Mouse (Mus musculus): ENCODE measurements around the gene Zdhhc21. TPM values are rescaled to one million over a fixed set of nuclear protein-coding genes. Genes with fewer than 3 reads are reported as not detected.
A peak's percentile ranks its signal among the peaks of the same experiment; 100 is the strongest.

The Zdhhc21 gene
- polyA plus RNA-seq, 1 experiment from 2014 or later: 22.2 TPM

GRCm38 (mm10) chr4:82872121-82872520, 12.4 kb upstream of the Zdhhc21 start:
- Histone ChIP-seq H3K27me3 (ENCODE audit: control insufficient read depth, insufficient read depth, low read length) (no peaks in the 10 kb centered on the region), H3K4me1 (ENCODE audit: control insufficient read depth, insufficient read depth, low read length) (peaks cover 3% of the 10 kb centered on the region; the same call in 1 of the 2 replicates), H3K4me3 (replicated peaks; ENCODE audit: low read depth, low read length) (no peak overlapping the region), H3K9ac (replicated peaks; ENCODE audit: low read length) (no peak overlapping the region), H3K4me2 (ENCODE audit: low read length) (no peak overlapping the region), H3K36me3 (ENCODE audit: control insufficient read depth, insufficient read depth, low read length) (no peaks in the 10 kb centered on the region), H3K9me3 (ENCODE audit: control insufficient read depth, low read length) (no peaks in the 10 kb centered on the region), H3K27ac (replicated peaks; ENCODE audit: low read depth, low read length) (no peak overlapping the region)
- DNase-seq (peak; percentile 14), ATAC-seq (ENCODE audit: low FRiP score, low TSS enrichment) (no peak)
- WGBS: 27% methylated on average over 6 of the region's 6 CpGs

DNA sequence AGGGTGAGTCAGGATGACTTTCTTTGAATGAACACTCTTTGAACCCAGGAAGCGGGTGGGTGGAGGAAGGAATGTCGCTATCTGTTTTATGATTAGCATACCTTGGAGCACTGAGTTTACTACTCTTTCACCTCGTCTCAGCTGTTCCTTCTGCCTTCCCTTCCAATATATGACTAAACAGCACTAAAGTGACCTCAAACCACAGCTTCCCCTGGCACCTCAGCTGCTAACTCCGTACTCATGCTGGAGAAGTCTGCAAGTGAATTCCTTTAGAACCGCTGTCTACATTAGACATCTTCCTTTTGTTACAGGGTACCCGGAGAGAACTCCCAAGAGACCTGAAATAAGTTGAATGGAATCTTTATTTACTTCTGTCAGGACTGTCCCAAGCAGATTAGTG, 11.2 kb upstream of the Zdhhc21 start:
- no peak for DNase-seq
- 85% methylated on average over 6 of the region's 6 CpGs for WGBS

DNA sequence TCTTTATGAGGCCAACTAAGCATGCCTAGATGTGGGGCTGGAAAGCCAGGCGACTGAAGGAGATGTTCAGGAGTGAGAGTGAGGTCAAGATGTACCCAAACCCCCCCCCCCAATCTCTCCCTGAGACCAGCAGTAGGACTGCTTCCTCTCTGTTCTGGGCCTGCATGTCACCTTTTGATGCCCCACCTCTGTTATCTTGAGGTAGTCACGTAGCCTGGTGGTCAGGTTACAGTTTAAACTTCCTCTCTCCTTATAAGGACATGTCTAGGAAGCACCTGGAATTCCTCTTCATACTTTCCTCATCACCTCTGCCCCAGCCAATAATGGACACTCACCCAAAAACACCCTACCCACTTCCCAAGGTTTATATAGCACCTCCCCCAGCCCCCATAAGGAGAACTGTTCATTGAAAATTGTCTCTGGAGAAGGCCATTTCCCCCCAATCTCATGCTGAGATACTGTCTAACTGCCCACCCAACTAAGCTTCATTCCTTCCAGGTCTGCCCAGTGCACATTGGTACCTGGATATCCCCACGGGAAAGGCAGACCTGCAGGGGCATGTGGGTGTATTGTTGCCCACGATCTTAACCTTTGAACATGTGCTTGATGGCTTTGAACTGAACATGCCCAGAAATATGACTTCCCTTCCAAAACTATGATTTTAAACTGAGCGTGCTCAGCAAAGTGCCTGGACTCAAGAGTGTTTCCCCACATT, 8.1 kb upstream of the Zdhhc21 start:
- no peak overlapping the region for H3K4me2 ChIP-seq (ENCODE audit: low read length)
- no peak for DNase-seq
- WGBS: 88% methylated on average over 5 of the region's 5 CpGs

More for the DNA sequence above, 11.2 kb upstream of the Zdhhc21 start:
- Histone ChIP-seq H3K36me3 (ENCODE audit: control insufficient read depth, insufficient read depth, low read length) (no peaks in the 10 kb centered on the region), H3K4me1 (ENCODE audit: control insufficient read depth, insufficient read depth, low read length) (peaks cover 3% of the 10 kb centered on the region; the same call in 1 of the 2 replicates), H3K4me3 (replicated peaks; ENCODE audit: low read depth, low read length) (no peak overlapping the region), H3K27ac (replicated peaks; ENCODE audit: low read depth, low read length) (no peak overlapping the region), H3K9me3 (ENCODE audit: control insufficient read depth, low read length) (no peaks in the 10 kb centered on the region), H3K9ac (replicated peaks; ENCODE audit: low read length) (no peak overlapping the region), H3K4me2 (ENCODE audit: low read length) (no peak overlapping the region), H3K27me3 (ENCODE audit: control insufficient read depth, insufficient read depth, low read length) (no peaks in the 10 kb centered on the region)
- ATAC-seq (ENCODE audit: low FRiP score, low TSS enrichment): no peak

DNA sequence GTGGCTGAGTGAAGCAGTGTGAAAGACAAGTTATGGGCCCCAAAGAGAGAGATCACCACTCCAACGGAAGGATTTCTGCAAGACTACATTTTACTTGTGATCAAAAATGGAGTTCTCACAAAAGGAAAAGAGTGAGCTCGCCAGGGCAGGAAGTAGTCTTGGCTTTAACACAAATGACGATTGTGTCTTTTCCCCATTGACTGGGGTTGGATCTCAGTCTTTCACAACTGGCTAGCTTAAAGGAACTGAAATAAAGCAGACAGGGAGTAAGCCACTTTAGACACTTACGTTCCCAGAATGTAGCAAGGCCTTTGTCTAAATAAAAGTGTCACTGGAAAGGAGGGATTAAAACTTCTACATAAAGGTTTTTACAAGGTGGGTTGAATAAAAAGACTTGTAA, 7.4 kb upstream of the Zdhhc21 start:
- H3K27ac ChIP-seq (replicated peaks; ENCODE audit: low read depth, low read length): no peak overlapping the region
- no peak overlapping the region for H3K9ac ChIP-seq (replicated peaks; ENCODE audit: low read length)
- no peaks in the 10 kb centered on the region for H3K27me3 ChIP-seq (ENCODE audit: control insufficient read depth, insufficient read depth, low read length)
- H3K4me2 ChIP-seq (ENCODE audit: low read length): no peak overlapping the region
- ATAC-seq (ENCODE audit: low FRiP score, low TSS enrichment): no peak
- no peaks in the 10 kb centered on the region for H3K4me1 ChIP-seq (ENCODE audit: control insufficient read depth, insufficient read depth, low read length)
- whole genome bisulfite sequencing: 42% methylated on average over 4 of the region's 4 CpGs
- no peaks in the 10 kb centered on the region for H3K9me3 ChIP-seq (ENCODE audit: control insufficient read depth, low read length)
- no peaks in the 10 kb centered on the region for H3K36me3 ChIP-seq (ENCODE audit: control insufficient read depth, insufficient read depth, low read length)
- DNase-seq: no peak
- H3K4me3 ChIP-seq (replicated peaks; ENCODE audit: low read depth, low read length): no peak overlapping the region

More for the DNA sequence above, 8.1 kb upstream of the Zdhhc21 start:
- Histone ChIP-seq H3K4me1 (ENCODE audit: control insufficient read depth, insufficient read depth, low read length) (peaks cover 3% of the 10 kb centered on the region; the same call in 1 of the 2 replicates), H3K27ac (replicated peaks; ENCODE audit: low read depth, low read length) (no peak overlapping the region), H3K4me3 (replicated peaks; ENCODE audit: low read depth, low read length) (no peak overlapping the region), H3K9ac (replicated peaks; ENCODE audit: low read length) (no peak overlapping the region), H3K36me3 (ENCODE audit: control insufficient read depth, insufficient read depth, low read length) (no peaks in the 10 kb centered on the region), H3K27me3 (ENCODE audit: control insufficient read depth, insufficient read depth, low read length) (no peaks in the 10 kb centered on the region), H3K9me3 (ENCODE audit: control insufficient read depth, low read length) (no peaks in the 10 kb centered on the region)
- no peak for ATAC-seq (ENCODE audit: low FRiP score, low TSS enrichment)

GRCm38 (mm10) chr4:82864974-82865699, 5.4 kb upstream of the Zdhhc21 start:
- no peak for DNase-seq
- H3K27me3 ChIP-seq (ENCODE audit: control insufficient read depth, insufficient read depth, low read length): no peaks in the 10 kb centered on the region
- H3K4me1 ChIP-seq (ENCODE audit: control insufficient read depth, insufficient read depth, low read length): no peaks in the 10 kb centered on the region
- WGBS: 84% methylated on average over 8 of the region's 8 CpGs
- no peaks in the 10 kb centered on the region for H3K9me3 ChIP-seq (ENCODE audit: control insufficient read depth, low read length)
- no peak overlapping the region for H3K4me2 ChIP-seq (ENCODE audit: low read length)
- H3K9ac ChIP-seq (replicated peaks; ENCODE audit: low read length): no peak overlapping the region
- ATAC-seq (ENCODE audit: low FRiP score, low TSS enrichment): no peak
- H3K4me3 ChIP-seq (replicated peaks; ENCODE audit: low read depth, low read length): no peak overlapping the region
- no peak overlapping the region for H3K27ac ChIP-seq (replicated peaks; ENCODE audit: low read depth, low read length)
- no peaks in the 10 kb centered on the region for H3K36me3 ChIP-seq (ENCODE audit: control insufficient read depth, insufficient read depth, low read length)

- no peak for ATAC-seq (ENCODE audit: low FRiP score, low TSS enrichment)
- H3K4me2 ChIP-seq (ENCODE audit: low read length): no peak overlapping the region
- no peak overlapping the region for H3K4me3 ChIP-seq (replicated peaks; ENCODE audit: low read depth, low read length)
- WGBS: 73% methylated on average over 8 of the region's 8 CpGs
- no peaks in the 10 kb centered on the region for H3K36me3 ChIP-seq (ENCODE audit: control insufficient read depth, insufficient read depth, low read length)
- H3K27me3 ChIP-seq (ENCODE audit: control insufficient read depth, insufficient read depth, low read length): no peaks in the 10 kb centered on the region
- no peak overlapping the region for H3K9ac ChIP-seq (replicated peaks; ENCODE audit: low read length)
- peaks cover 8% of the 10 kb centered on the region for H3K4me1 ChIP-seq (ENCODE audit: control insufficient read depth, insufficient read depth, low read length)
- no peaks in the 10 kb centered on the region for H3K9me3 ChIP-seq (ENCODE audit: control insufficient read depth, low read length)
- H3K27ac ChIP-seq (replicated peaks; ENCODE audit: low read depth, low read length): no peak overlapping the region
- peak; percentile 20 for DNase-seq
These were observed 3.6 kb upstream of the Zdhhc21 start for GRCm38 (mm10) chr4:82863316-82863715.

GRCm38 (mm10) chr4:82861451-82861850, 1.7 kb upstream of the Zdhhc21 start:
- Histone ChIP-seq H3K4me3 (replicated peaks; ENCODE audit: low read depth, low read length) (no peak overlapping the region), H3K9ac (replicated peaks; ENCODE audit: low read length) (no peak overlapping the region), H3K4me1 (ENCODE audit: control insufficient read depth, insufficient read depth, low read length) (peaks cover 15% of the 10 kb centered on the region), H3K27ac (replicated peaks; ENCODE audit: low read depth, low read length) (no peak overlapping the region), H3K9me3 (ENCODE audit: control insufficient read depth, low read length) (no peaks in the 10 kb centered on the region), H3K27me3 (ENCODE audit: control insufficient read depth, insufficient read depth, low read length) (no peaks in the 10 kb centered on the region), H3K36me3 (ENCODE audit: control insufficient read depth, insufficient read depth, low read length) (no peaks in the 10 kb centered on the region), H3K4me2 (ENCODE audit: low read length) (no peak overlapping the region)
- no peak for DNase-seq
- no peak for ATAC-seq (ENCODE audit: low FRiP score, low TSS enrichment)
- WGBS: 93% methylated on average over 2 of the region's 2 CpGs

DNA sequence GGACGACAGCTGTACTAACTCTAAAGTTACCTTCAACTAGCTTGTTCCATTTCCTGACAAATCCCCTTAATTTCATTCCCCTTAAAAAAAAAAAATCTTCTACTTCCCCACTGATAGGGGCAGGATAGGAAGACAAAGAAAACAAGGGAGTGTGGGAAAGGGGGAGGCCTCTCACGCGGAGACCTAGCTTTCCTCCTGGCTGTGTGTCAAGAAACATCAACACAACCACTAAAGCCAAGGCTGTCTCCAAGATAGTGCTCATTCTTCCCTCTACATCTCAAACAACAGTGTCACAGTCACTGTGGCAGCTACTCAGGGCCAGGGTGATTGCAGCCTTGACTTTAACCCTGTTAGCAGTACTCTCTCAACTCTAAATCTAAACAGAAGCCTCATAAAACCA, 808 bp upstream of the Zdhhc21 start:
- 46% methylated on average over 3 of the region's 3 CpGs for WGBS
- no peak overlapping the region for H3K27ac ChIP-seq (replicated peaks; ENCODE audit: low read depth, low read length)

More for the DNA sequence above, 808 bp upstream of the Zdhhc21 start:
- Histone ChIP-seq H3K27me3 (ENCODE audit: control insufficient read depth, insufficient read depth, low read length) (no peaks in the 10 kb centered on the region), H3K9me3 (ENCODE audit: control insufficient read depth, low read length) (no peaks in the 10 kb centered on the region), H3K4me1 (ENCODE audit: control insufficient read depth, insufficient read depth, low read length) (peaks cover 15% of the 10 kb centered on the region), H3K9ac (replicated peaks; ENCODE audit: low read length) (no peak overlapping the region), H3K4me3 (replicated peaks; ENCODE audit: low read depth, low read length) (no peak overlapping the region), H3K4me2 (ENCODE audit: low read length) (no peak overlapping the region), H3K36me3 (ENCODE audit: control insufficient read depth, insufficient read depth, low read length) (no peaks in the 10 kb centered on the region)
- DNase-seq (no peak), ATAC-seq (ENCODE audit: low FRiP score, low TSS enrichment) (no peak)
